Mouse (Mus musculus) liver, adult (tissue): ENCODE data around the gene Akt1s1.

ENCODE experiments used
- GATA4 ChIP-seq: IDR thresholded peaks from 2 replicates; pipeline ENCODE4 v1.6.1; 2014; ENCODE audit warnings: mild to moderate bottlenecking, low read length; ENCODE audit not compliant: insufficient replicate concordance

Akt1s1 gene

GRCm38 (mm10) chr7:44868919-44869696 is 20.3 kb downstream of the Akt1s1 start:
- TF ChIP-seq GATA4: no peak

- no peak for TF ChIP-seq GATA4
Measured at GRCm38 (mm10) chr7:44869697-44870528, 21.1 kb downstream of the Akt1s1 start, which contains the start of gene Ptov1. Ptov1 (minus strand) TSS chr7:44869788.

GRCm38 (mm10) chr7:44870614-44871013 is 21.8 kb downstream of the Akt1s1 start:
- TF ChIP-seq GATA4: no peak

- TF ChIP-seq GATA4: no peak
Measured at GRCm38 (mm10) chr7:44871181-44871580, 22.4 kb downstream of the Akt1s1 start.

GRCm38 (mm10) chr7:44877833-44878232 is 29.0 kb downstream of the Akt1s1 start:
- no peak for TF ChIP-seq GATA4

DNA sequence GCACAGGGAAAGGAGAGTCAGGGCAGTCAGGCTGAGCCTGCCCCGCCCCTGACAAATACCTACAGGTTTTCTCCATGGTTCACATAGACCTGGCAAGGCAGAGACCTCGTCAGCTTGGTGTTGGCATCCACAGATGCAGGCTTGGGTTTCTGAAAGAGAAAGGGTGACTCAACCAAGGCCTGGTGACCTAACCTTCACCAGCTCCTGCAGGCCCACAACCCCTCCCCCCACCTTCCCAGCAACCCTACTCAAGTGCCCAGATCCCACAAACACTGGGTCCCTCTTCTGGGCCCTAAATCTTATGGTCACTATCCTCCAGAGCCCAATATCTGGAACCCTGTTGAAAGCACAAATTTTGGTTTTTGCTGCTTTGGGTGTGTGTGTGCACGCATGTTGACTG is 34.2 kb downstream of the Akt1s1 start:
- TF ChIP-seq GATA4: no peak

DNA sequence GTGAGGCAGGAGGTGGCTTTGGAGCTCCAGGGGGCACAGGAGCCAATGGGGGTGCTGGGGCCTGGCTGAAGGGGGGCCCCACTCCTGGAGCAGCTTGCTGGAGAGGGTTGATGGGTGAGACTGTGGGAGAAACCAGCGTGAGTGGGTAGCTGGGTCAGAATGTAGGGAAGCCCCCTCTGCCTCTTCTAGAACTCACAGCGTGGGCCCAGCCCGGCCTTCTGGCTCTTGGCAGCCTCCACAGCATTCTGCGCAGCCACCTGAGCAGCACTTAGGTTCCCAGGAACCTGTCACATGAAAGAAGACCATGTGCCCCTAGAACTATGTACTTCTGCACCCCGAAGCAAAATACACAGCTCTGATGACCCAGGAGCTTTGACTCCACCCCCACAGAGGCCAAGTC is 35.8 kb downstream of the Akt1s1 start:
- TF ChIP-seq GATA4: no peak

DNA sequence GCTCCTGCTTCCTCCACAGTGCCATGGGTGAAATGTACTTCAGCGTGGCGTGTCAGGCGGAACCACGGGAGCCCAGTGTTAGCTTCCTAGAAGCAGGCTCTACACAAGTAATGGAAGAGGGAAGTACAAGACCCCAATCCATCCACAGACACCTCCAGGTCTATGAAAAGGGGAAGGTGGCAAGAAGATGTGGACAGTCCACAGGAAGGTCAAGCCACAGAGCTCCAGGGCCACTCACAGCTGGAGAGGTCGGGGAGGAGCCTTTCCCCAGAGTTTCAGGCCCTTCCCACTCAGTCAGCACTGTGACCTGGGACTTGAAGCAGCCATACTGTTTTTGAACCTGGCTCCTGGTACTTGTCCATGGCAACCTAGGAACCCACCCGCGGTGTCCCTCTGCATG is 38.2 kb downstream of the Akt1s1 start:
- TF ChIP-seq GATA4: no peak

- no peak for TF ChIP-seq GATA4
Measured at GRCm38 (mm10) chr7:44888256-44889105, 39.7 kb downstream of the Akt1s1 start.

- TF ChIP-seq GATA4: no peak
Measured at GRCm38 (mm10) chr7:44890180-44890579, 41.4 kb downstream of the Akt1s1 start.

GRCm38 (mm10) chr7:44890737-44891136 is 41.9 kb downstream of the Akt1s1 start:
- no peak for TF ChIP-seq GATA4

DNA sequence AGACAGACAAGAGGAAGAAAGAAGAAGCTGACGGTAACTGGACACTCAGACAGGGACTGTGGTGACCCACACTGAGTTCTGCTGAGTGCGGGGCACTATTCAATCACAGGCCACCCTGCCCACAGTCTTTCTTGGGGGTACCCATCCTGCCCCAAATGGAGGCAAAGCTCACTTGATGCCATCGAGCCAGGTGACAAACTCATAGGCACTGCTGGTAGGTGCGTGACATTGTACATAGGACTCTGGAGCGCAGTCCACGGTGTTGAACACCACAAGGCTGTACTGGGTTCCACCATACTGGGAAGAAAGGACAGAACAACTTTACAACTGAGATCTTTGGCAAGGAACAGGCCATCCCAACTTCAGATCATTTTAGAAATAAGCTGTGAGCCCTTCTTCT is 42.8 kb downstream of the Akt1s1 start:
- no peak for TF ChIP-seq GATA4

GRCm38 (mm10) chr7:44892276-44892921 is 43.6 kb downstream of the Akt1s1 start, which contains the start of gene Med25:
Med25 (minus strand) TSS chr7:44892712.
- TF ChIP-seq GATA4: no peak

DNA sequence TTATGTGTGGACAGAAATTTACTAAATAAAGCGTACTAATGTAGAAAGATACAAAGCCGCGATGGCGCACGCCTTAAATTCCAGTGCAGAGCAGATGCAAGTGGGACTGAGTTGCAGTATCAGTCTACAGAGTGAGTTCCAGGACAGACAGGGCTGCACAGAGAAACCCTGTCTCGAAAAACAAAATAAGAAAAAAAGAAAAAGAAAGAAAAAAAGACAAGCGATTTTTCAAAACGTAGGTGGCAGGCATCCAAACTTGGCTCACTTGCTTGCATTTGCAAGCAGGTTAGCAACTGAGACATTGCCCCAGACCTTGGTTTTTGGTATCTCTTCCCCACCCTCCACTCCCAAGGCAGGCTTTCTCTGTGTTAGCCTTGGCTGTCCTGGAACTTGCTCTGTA is 44.4 kb downstream of the Akt1s1 start:
- TF ChIP-seq GATA4: no peak

DNA sequence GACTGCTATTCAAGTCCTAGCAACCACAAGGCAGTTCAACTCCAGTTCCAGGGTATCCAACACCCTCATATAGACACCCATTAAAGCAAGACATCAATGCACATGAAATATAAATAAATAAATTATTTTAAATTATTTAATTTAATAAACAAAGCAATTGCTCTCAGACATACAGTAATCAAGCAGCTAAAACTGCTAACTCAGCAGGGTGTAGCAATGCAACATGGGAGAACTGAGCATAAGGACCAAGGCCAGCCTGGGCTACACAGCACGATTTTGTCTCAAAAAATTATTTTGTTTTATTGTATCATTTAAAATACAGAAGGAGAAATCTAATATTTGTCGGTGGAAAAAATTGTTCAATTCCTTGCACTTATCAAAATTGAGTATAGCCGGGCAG is 45.4 kb downstream of the Akt1s1 start:
- TF ChIP-seq GATA4: no peak
